Mouse (Mus musculus) CD4-positive, CD25-positive, alpha-beta regulatory T cell, adult 4 months (primary cell): ENCODE data around the gene Gm20388. TPM values are rescaled to one million over a fixed set of nuclear protein-coding genes. Genes with fewer than 3 reads are reported as not detected.
A peak's percentile ranks its signal among the peaks of the same experiment; 100 is the strongest.

Experiments used
- ATAC-seq: one replicate; pipeline ENCODE4 v1.8.0; 2017
- polyA plus RNA-seq, 2 experiments: library from polyadenylated mRNA; unstranded; fragments of 100-300 nt; shearing (Covaris generic); gene quantifications; one replicate each; pipeline ENCODE4 v1.2.1; 2017

Gm20388 gene
- polyA plus RNA-seq, 2 experiments from 2014 or later = 10.7 to 12.8 TPM

DNA sequence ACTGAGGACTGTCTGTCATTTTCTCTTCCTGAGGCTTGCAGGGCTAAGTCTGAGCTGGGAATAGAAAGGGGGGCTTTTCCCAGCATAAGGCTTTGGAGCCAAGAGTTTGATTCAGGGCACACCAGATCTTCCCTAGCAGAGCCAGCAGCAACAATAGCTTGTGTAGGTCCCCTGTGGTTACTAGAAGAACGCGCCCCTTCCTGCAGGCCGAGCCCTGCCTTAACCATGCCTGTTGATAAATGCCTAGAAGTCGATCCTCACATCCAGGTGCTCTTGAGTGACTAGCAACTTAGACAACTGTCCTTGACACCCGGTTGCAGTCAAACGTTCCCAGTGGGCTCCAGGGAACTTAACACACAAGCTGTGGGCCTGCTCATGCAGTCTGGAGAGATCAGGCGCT is 512.9 kb downstream of the Gm20388 start:
- no peak for ATAC-seq

- ATAC-seq = no peak
Observed at GRCm38 (mm10) chr8:120424829-120425198, 514.2 kb downstream of the Gm20388 start.

GRCm38 (mm10) chr8:120425199-120425941 is 514.7 kb downstream of the Gm20388 start:
- no peak for ATAC-seq

- ATAC-seq = no peak
Observed at GRCm38 (mm10) chr8:120426105-120426504, 515.5 kb downstream of the Gm20388 start.

GRCm38 (mm10) chr8:120426622-120427385 is 516.2 kb downstream of the Gm20388 start:
- ATAC-seq = no peak

GRCm38 (mm10) chr8:120428492-120428891 is 517.9 kb downstream of the Gm20388 start:
- ATAC-seq = no peak

- no peak for ATAC-seq
Observed at GRCm38 (mm10) chr8:120429116-120429515, 518.5 kb downstream of the Gm20388 start.

DNA sequence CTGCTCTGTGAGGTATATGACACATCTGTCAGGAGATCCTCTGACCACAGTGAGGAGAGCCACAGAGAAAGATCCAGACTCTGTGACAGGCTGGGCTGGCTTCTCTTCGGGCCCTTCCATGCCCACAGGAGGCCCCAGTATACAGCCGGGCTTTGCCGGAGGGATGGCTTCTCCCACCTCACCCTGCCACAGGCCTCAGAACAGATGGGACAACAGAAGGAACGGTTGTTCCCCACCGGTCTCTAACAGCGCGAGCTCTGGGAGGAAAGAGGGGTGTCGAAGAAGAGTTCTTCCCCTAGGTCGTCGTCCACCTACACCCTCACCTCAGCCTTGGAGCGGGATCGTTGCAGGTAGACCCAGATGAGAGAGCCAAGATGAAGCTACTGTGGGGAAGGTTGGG is 520.4 kb downstream of the Gm20388 start:
- no peak for ATAC-seq

- ATAC-seq = no peak
Observed at GRCm38 (mm10) chr8:120432438-120432837, 521.8 kb downstream of the Gm20388 start.

DNA sequence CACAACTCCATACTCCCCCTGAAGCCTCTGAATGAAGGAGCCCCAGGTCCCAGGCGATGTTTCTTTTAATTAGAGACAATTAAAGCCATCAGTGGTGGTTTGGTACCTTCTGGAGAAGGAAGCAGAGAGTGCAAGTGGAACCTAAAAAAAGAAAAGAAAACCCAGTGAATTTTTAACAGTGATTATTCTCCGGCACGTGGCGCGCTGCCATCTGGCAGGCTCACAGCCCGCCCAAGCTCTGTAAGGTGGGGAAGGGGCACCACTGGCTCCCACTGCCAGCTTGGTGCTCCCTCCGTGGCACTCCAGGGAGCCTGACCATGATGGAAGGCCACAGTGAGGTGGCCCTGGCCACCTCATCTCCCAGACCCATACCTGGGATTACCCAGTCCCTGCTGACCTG is 522.5 kb downstream of the Gm20388 start:
- no peak for ATAC-seq

- no peak for ATAC-seq
Observed at GRCm38 (mm10) chr8:120433734-120434133, 523.1 kb downstream of the Gm20388 start.

DNA sequence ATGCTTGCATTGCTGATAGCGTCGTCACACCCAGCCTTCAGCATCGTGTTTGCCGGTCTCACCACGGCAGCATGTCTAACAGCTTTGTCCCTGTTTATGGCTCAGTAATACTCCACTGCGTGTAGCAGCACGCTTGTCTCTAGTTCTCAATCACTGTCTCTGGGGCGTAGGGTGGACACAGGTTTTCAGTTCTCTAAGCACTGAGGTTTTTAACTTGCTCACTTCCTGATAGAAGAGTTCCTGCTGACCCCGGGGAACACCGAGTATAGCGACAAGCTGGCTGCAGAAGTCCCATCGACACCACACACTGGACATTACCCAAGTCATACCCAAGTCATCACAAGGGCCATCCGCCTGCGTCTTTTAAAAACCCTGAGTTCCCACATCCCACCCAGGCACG is 525.1 kb downstream of the Gm20388 start:
- no peak for ATAC-seq

- peak; percentile 32 for ATAC-seq
Observed at GRCm38 (mm10) chr8:120436491-120437030, 525.9 kb downstream of the Gm20388 start.

DNA sequence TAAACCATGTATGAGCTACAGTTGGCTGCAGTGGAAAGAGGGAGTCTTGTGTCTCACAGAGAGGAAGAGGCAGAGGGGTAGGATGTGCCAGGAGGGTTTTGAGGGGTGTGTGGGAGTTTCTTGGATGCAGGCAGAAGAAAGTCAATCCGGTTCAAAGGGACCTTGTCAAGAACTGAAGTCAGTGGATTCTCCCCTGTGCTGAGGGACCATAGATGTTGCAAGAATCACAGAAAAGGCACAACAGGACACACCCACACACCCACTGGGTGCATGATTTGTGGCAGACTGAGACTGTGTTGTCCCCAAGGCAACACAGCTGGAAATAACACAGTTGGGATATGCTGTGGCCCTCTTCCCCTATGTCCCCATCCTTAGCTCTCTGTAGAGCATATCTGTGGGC is 526.6 kb downstream of the Gm20388 start:
- ATAC-seq = no peak

DNA sequence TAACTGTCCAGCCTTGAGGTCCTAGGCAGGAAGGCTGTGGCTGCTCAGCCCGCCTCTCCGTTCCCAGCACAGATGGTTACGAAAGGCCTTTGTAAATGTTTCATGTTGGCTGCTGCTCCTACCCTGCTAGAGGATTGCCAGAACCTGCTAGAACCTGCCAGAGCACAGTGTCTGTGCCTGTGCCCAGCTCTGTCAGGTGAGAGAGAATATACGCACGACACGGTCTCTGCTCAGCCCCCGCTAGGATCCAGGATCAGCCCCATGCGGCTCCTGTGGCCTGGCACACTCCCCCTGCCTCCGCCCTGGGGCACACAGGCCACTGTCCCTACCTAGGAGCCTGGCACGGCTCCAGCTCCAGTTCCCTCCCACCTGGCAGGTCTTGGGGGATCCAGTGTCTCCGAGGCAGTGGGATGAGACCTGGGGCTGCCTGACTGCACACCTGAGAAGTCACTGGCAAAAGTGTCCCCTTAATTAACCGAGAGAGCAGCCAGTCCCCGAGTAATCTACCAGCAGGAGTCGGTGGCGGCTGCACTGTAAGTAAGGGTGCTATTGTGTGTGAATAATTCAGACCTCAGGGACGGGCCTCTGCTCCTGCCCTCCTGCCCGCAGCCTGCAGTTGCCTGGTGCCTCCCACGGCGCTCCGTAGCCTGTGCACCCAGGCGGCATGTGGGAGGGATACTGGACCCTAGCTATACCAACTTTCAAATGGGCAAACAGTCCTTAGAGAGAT is 527.2 kb downstream of the Gm20388 start:
- no peak for ATAC-seq

DNA sequence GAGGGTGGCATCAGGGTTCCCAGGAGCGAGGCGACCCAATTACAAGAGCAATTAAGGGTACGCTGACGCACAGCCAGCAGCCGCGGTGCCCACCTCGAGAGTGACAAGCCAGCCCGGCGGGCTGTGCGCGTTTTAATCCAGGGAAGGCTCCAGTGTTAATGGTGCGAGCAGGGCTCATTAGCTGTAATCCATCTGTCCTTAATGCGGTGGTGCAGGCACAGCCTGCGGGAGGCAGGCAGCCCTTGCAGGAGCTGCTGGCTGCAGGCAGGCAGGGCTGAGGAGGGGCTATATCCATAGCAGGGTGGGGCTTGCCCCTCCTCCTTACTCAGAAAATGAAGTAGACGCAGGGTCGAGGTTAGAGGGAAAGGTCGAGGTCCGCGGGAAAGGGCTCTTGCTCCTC is 528.7 kb downstream of the Gm20388 start:
- no peak for ATAC-seq

DNA sequence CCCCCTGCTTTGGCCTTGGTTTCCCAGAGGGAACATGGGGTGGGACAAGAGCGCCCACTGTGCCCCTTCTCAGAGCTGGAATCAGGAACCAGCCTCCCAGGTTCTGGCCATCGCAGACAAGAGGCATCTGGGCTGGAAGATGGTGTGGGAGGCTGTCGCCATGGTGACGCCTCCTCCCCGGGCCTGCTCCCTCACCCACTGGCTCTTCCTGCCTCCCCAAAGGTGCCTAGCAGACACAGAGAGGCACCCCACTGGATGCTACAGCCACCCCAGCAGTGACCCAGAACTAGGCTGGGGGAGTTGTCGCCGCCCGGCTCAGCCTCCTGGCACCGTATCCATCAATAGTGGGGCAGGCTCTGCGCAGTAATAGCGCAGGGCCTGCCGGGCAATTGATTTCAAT is 530.1 kb downstream of the Gm20388 start:
- ATAC-seq = no peak

GRCm38 (mm10) chr8:120441637-120442036 is 531.0 kb downstream of the Gm20388 start:
- no peak for ATAC-seq

DNA sequence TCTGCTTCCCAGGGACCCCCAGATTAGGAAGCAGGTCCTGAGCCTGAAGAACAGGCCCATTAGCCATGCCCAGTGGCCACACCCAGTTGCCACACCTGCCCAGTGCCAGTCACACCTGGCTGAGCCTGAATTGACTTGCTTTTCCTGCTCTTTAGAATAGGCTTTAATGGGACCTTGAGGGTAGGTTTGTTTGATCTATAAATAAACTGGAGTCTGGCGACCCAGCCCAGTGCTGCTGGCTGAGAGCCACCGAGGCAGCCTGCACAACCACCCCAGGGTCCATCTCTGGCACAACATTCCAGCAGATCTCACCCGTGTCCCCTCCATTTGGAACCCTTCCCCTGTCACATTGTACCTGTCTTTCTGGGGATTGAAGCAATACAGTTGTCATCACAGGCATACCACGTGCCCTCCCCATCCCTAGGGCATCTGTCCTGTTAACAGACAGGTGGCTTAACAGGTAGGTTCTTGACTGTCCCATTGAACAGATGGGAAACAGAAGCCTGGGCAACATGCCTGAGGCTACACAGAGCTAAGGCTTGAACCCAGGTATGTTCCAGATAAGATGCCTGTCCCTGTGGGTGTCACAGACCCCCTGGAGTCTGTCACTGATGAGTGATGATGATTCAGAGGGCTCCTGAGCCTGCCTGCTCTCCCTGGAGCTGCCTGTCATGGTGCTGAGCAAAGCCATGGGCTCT is 531.8 kb downstream of the Gm20388 start:
- ATAC-seq = no peak

DNA sequence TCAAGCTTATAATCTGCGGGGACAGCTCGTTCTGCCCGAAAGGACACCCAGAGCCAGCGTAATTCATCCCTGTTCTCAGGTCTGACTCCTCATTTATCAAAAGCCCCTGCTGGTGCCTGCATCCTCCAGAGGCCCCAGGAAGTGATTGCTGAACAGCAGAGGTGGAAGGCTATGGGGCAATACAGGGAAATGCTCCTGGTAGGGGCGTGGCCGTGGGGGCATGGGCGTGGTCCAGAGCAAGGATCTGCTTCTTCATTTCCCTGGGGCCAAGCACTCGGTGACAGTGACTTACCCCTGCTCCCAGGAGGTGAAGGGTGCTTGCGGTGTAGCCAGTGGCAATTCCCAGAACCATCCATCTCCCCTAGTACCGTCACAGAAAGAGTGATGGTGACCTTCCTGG is 534.6 kb downstream of the Gm20388 start:
- no peak for ATAC-seq

GRCm38 (mm10) chr8:120448131-120448530 is 537.5 kb downstream of the Gm20388 start:
- no peak for ATAC-seq

- ATAC-seq = no peak
Observed at GRCm38 (mm10) chr8:120449139-120449538, 538.5 kb downstream of the Gm20388 start.

- no peak for ATAC-seq
Observed at GRCm38 (mm10) chr8:120449608-120450031, 539.0 kb downstream of the Gm20388 start.
